Mouse (Mus musculus) neutrophil, adult 65 days (primary cell): ENCODE results near the gene Ccer2. TPM values are rescaled to one million over a fixed set of nuclear protein-coding genes. Genes with fewer than 3 reads are reported as not detected.

Experiments
- total RNA-seq: library from RNA; stranded (reverse); gene quantifications from 2 replicates; pipeline ENCODE4 v1.2.4, GENCODE M21; 2023

The Ccer2 gene
- not detected in 2 replicates for total RNA-seq

GRCm38 (mm10) chr7:28756079-28756478, at the start of gene Ccer2:
Ccer2 (plus strand) TSS chr7:28756174.

GRCm38 (mm10) chr7:28716590-28717281, 39.2 kb upstream of the Ccer2 start, which contains the start of gene Fbxo17:
Fbxo17 (plus strand) TSS chr7:28716804.

GRCm38 (mm10) chr7:28741709-28742438, 14.1 kb upstream of the Ccer2 start, which contains the start of the genes Mrps12 and Sars2:
Mrps12 (minus strand) TSS chr7:28741820.
Sars2 (plus strand) TSS chr7:28741992.

GRCm38 (mm10) chr7:28766173-28766879, 10.4 kb downstream of the Ccer2 start, which contains the start of gene Sirt2:
Sirt2 (plus strand) TSS chr7:28766735.

GRCm38 (mm10) chr7:28767462-28767965, 11.5 kb downstream of the Ccer2 start, which contains the start of gene Nfkbib:
Nfkbib (minus strand) TSS chr7:28767512.

GRCm38 (mm10) chr7:28788307-28789195, 32.6 kb downstream of the Ccer2 start, which contains the start of gene Rinl:
Rinl (plus strand) TSS chr7:28788969.

GRCm38 (mm10) chr7:28808221-28808941, 52.4 kb downstream of the Ccer2 start, which contains the start of gene Hnrnpl:
Hnrnpl (plus strand) TSS chr7:28808541.

Other genes with a start within 250 kb of the Ccer2 start
- gene Ifnl2, start 245.7 kb upstream of the Ccer2 start, total RNA-seq: not detected in 2 replicates
- gene Ifnl3, start 233.3 kb upstream of the Ccer2 start, total RNA-seq: not detected in 2 replicates
- gene Sycn, start 215.3 kb upstream of the Ccer2 start, total RNA-seq: not detected in 2 replicates
- 0.60 and 0.68 TPM in 2 replicates for gene Nccrp1, start 208.9 kb upstream of the Ccer2 start, total RNA-seq
- 67.4 and 83.8 TPM in 2 replicates for gene Samd4b, start 158.0 kb upstream of the Ccer2 start, total RNA-seq
- gene Pak4, start 158.0 kb upstream of the Ccer2 start, total RNA-seq: 7.0 and 7.5 TPM in 2 replicates
- gene Acp7, start 124.8 kb upstream of the Ccer2 start, total RNA-seq: not detected in 2 replicates
- 0.95 TPM in 1 of 2 replicates, not detected in the other for gene Fbxo27, start 63.3 kb upstream of the Ccer2 start, total RNA-seq
- 2.2 and 4.9 TPM in 2 replicates for gene Fbxo17, start 39.4 kb upstream of the Ccer2 start, total RNA-seq
- gene Mrps12, start 14.4 kb upstream of the Ccer2 start, total RNA-seq: 13.6 and 16.0 TPM in 2 replicates
- gene Sars2, start 14.2 kb upstream of the Ccer2 start, total RNA-seq: 6.7 and 8.1 TPM in 2 replicates
- gene Sirt2, start 10.6 kb downstream of the Ccer2 start, total RNA-seq: 79.6 and 98.8 TPM in 2 replicates
- 69.5 and 83.2 TPM in 2 replicates for gene Nfkbib, start 11.3 kb downstream of the Ccer2 start, total RNA-seq
- gene Rinl, start 32.8 kb downstream of the Ccer2 start, total RNA-seq: 98.4 and 115 TPM in 2 replicates
- 348 and 515 TPM in 2 replicates for gene Hnrnpl, start 52.4 kb downstream of the Ccer2 start, total RNA-seq
- gene Ech1, start 69.0 kb downstream of the Ccer2 start, total RNA-seq: 100 and 104 TPM in 2 replicates
- gene Lgals4, start 77.7 kb downstream of the Ccer2 start, total RNA-seq: 14.9 and 15.9 TPM in 2 replicates
- gene Lgals7, start 107.7 kb downstream of the Ccer2 start, total RNA-seq: not detected in 2 replicates
- gene Capn12, start 125.2 kb downstream of the Ccer2 start, total RNA-seq: not detected in 2 replicates
- gene Actn4, start 206.2 kb downstream of the Ccer2 start, total RNA-seq: 112 and 115 TPM in 2 replicates
- gene Eif3k, start 225.7 kb downstream of the Ccer2 start, total RNA-seq: 140 and 154 TPM in 2 replicates
- gene Map4k1, start 225.9 kb downstream of the Ccer2 start, total RNA-seq: 31.5 and 32.6 TPM in 2 replicates